Mouse (Mus musculus) cerebellum, adult 2 months (tissue): ENCODE results near the gene Lig1. TPM values are rescaled to one million over a fixed set of nuclear protein-coding genes. Genes with fewer than 3 reads are reported as not detected.
"Not testable (repeated sequence)": the region's sequence is repeated elsewhere in the genome, so short reads cannot be mapped to it uniquely, and the experiment has no call there.

Source experiments
- DNase-seq, 2 experiments: peaks; one replicate each; pipeline ENCODE4 v3.0.0; 2021
- H3K27ac ChIP-seq: fragments of 200-500 bp; 2 replicates; pipeline ENCODE4 v1.5.1; 2012; ENCODE audit warnings: low read length, control low read depth, inconsistent platforms; ENCODE audit not compliant: insufficient read depth
- H3K27me3 ChIP-seq: fragments of 200-500 bp; 2 replicates; pipeline ENCODE4 v1.6.1; 2012; ENCODE audit warnings: inconsistent platforms, mild to moderate bottlenecking, low read length, moderate library complexity; ENCODE audit not compliant: control insufficient read depth, insufficient read depth
- H3K4me1 ChIP-seq: fragments of 200-500 bp; 2 replicates; pipeline ENCODE4 v1.6.1; 2011; ENCODE audit warnings: low read length; ENCODE audit not compliant: control insufficient read depth, insufficient read depth
- H3K4me3 ChIP-seq: fragments of 200-500 bp; replicated peaks from 2 replicates; pipeline ENCODE3; 2011; ENCODE audit warnings: mild to moderate bottlenecking, low read depth, low read length, control low read depth; ENCODE audit not compliant: insufficient read depth
- CTCF ChIP-seq: fragments of 200-500 bp; IDR thresholded peaks from 2 replicates; pipeline ENCODE4 v1.5.1; 2011; ENCODE audit warnings: low read depth, mild to moderate bottlenecking, control low read depth, low read length, moderate library complexity, borderline replicate concordance; ENCODE audit not compliant: insufficient read depth
- POLR2A ChIP-seq: fragments of 200-500 bp; IDR thresholded peaks from 2 replicates; pipeline ENCODE4 v1.6.1; 2011; ENCODE audit warnings: low read length, control low read depth, borderline replicate concordance; ENCODE audit not compliant: insufficient read depth
- WGBS: fragments of 180-500 bp; shearing (Covaris S2); methylation state at CpG from one replicate; pipeline ENCODE4 v1.1.7; 2018; 5-methylcytosine and 5-hydroxymethylcytosine counted together
- polyA plus RNA-seq: library from polyadenylated mRNA; depleted of rRNA; stranded (reverse); fragments of >200 nt; gene quantifications from 2 replicates; pipeline ENCODE4 v1.2.3, GENCODE M21; 2012

Gene Lig1
- polyA plus RNA-seq, 1 experiment, result 12.6 TPM

DNA sequence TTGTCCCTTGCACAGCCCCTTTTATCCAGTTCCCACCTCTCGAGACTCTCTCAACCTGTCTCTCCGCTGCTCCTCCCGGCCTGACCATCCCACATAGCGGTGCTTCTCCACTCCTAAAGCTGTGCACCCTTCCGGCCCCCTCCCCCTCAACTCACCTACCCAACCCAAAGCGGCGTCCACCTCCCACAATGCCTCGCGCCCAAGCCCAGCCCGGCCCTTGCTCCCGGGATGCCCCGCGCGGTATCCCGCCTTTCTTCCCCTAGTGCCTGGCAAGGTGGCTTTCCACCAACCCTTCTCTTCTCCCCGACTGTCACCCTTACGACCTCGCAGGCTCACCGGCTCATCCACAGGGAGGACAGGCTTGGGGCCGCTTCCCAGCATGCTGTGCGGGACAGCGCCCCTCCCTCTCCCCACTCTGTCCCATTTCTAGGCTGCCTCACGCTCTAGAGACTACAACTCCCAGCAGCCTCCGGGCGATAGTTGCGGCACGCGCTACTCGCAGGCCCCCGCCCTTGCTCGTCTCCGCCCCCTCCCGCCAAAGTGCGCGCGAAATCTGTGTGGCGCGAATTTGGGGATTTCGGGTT, 1.3 kb downstream of the Lig1 start, which contains the start of gene Zswim9:
Zswim9 (minus strand) TSS at position 414 of the 584 bp plus-strand sequence.
- Histone ChIP-seq H3K4me1 (no peaks in the 10 kb centered on the region), H3K27ac (peak within 1 kb of the TSS; percentile 89), H3K4me3 (peak within 1 kb of the TSS; percentile 94), H3K27me3 (no peaks in the 10 kb centered on the region)
- TF ChIP-seq POLR2A (peak; percentile 30; the same call in 1 of the 2 replicates), CTCF (no peak)
- WGBS, result under 1% methylated on average over 39 of the region's 39 CpGs
- peak; percentile 93 to 95 for DNase-seq

DNA sequence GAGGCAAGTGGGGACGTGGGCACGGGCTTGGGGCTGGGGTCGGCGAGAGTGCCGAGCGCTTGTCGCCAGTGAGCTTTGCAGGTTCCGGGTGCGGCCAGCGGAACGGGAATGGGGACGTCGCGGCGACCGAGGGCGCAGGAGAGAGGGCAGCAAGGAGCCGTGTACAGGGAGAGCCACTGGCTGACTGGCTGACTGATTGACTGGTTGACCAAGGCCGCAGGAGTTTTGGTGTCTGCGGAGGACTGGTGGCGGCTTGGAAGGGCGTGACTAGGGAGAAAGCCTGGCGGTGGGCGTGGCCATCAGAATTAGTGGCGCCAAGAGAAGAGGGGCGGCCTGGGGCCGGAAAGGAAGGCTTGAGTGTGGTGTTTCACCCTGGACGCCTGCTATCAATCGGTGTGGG, 1.9 kb downstream of the Lig1 start:
- 0% methylated on average over 17 of the region's 29 CpGs for WGBS
- not testable (repeated sequence) for H3K4me1 ChIP-seq, H3K27me3 ChIP-seq, H3K27ac ChIP-seq
- peak overlapping the region; percentile 94 for H3K4me3 ChIP-seq
- DNase-seq, result peak; percentile 14 to 25

DNA sequence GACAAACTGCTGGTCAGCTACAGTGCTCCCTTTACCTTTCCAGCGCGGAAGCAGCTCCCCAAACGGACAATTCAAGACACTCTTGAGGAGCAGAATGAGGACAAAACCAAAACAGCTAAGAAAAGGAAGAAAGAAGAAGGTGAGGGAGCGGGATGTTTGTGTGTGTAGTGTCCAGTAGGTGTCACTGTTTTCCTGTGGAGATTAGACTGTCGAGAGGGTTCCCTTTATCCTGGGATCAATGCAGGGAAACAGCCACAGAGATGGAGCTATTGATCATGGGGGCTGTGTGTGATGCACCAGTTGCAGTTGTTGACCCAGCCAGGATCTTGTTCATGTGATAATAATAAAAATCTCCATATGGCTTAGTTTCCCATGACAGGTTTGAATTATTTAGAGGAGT, 11.5 kb downstream of the Lig1 start:
- TF ChIP-seq CTCF (peak; percentile 35; the same call in 1 of the 2 replicates), POLR2A (no peak)

DNA sequence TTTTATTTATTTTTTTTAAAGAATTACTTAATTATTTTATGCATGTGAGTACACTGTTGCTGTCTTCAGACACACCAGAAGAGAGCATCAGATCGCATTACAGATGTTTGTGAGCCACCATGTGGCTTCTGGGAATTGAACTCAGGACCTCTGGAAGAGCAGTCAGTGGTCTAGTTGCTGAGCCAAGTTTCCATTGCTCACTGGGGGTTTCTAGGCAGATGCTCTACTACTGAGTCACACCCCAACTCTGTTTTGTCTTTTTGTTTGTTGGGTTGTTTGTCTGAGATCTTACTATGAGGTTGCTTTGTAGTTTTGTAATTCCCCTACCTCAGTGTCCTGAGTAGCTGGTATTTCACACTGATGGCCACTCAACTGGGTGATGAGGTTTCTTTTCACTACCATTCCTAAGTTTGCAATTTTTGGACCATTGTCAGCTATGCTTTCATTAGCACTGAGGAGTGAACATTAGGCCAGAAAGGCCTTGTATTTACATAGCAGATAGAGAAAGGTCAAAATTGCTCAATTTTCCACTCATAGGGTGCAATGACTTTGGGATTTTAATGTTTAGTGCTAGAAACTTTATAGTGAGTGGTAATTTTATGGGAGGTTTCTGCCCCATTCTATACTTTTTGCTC, 13.1 kb downstream of the Lig1 start:
- Histone ChIP-seq H3K27me3 (no peaks in the 10 kb centered on the region), H3K4me1 (no peaks in the 10 kb centered on the region), H3K27ac (no peak overlapping the region), H3K4me3 (no peak overlapping the region)
- no peak for DNase-seq
- 92% methylated on average over 1 of the region's 1 CpGs for WGBS
- no peak for TF ChIP-seq POLR2A
- TF ChIP-seq CTCF, result no peak

More for the DNA sequence above, 11.5 kb downstream of the Lig1 start:
- Histone ChIP-seq H3K4me3 (no peak overlapping the region), H3K27ac (no peak overlapping the region), H3K4me1 (no peaks in the 10 kb centered on the region), H3K27me3 (no peaks in the 10 kb centered on the region)
- no peak for DNase-seq
- 46% methylated on average over 5 of the region's 5 CpGs for WGBS

DNA sequence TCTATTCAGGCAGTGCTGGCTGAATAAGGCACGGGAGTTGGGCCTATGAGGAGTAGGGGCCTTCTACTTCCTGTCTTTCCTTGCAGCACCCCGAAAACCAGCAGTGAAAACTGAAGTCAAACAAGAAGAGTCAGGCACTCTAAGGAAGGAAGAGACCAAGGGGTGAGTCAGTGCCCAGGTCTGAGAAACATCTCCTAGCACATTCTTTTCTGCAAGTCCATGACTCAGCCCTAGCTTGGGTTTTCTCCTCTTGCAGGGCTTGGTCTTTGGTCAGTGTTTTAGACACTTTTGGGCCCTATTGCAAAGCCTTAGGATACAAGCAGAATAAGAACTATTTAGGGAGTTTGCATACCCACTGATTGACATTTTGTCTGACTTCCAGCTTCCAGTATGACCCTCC, 14.3 kb downstream of the Lig1 start:
- no peak for TF ChIP-seq POLR2A
- 81% methylated on average over 2 of the region's 2 CpGs for WGBS
- no peaks in the 10 kb centered on the region for H3K4me1 ChIP-seq
- no peak overlapping the region for H3K4me3 ChIP-seq
- H3K27ac ChIP-seq, result no peak overlapping the region
- no peak for DNase-seq
- H3K27me3 ChIP-seq, result no peaks in the 10 kb centered on the region

DNA sequence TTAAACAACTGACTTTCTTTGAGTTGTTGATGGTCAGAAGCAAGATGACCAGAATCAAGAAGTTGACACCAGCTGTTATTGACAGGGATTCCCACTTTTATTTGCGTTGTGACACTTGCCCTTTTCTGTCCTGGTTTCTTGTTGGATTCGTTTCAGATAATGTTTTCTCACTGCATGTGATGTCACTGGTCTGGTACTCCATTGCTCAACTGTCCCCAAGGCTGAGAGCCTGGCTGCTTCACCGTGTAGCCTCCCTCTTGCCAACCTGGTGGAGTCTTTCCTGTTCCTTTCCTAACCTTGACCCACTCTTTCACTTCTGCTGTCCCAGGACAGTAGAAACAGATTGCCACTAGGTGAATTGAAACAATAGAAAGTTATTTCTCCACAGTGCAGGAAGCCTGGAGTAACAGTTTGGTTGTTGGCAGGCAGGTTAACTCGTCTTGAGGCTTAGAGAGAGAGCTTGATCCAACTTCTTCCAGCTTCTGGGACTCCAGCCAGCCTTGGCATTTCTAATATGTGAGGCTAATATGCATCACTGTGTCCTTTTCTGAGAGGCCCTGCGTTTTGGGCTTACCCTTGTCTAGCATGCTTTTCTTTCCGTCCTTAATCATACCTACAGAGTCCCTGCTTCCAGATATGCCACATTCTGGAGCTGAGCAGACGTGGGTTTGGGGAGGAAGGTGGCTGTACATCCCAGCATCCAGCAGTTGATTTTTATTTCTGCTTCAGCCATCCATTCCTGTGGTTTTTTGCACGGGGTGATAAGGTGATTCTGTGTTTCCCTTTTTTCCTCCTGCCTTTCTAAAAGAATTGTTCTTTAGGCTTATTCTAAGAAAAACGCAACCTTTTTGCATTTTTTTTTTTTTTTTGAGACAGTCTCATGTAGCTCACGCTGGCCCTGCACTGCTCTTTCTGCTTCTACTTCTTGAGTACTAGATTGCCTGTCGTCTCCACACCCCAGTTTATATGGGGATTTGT, 17.1 kb downstream of the Lig1 start:
- Histone ChIP-seq H3K4me3 (no peak overlapping the region), H3K4me1 (no peaks in the 10 kb centered on the region), H3K27me3 (no peaks in the 10 kb centered on the region), H3K27ac (no peak overlapping the region)
- WGBS, result 71% methylated on average over 11 of the region's 11 CpGs
- TF ChIP-seq CTCF (no peak), POLR2A (no peak)
- no peak for DNase-seq

DNA sequence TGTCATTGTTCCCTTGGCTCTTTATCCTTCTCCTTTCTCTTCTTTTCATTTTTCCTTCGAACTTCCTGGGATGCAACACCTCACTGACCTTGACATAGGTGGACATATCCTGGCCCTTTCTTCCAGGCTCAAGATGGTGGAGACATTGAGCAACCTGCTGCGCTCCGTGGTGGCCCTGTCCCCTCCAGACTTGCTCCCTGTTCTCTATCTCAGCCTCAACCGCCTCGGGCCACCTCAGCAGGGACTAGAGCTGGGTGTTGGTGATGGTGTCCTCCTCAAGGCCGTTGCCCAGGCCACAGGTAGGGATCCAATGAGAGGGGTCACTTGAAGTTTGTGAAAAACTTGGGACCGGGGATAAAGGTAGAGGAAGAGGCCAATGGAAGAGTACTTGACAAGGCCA, 18.2 kb downstream of the Lig1 start:
- DNase-seq, result no peak
- H3K4me3 ChIP-seq, result no peak overlapping the region
- no peaks in the 10 kb centered on the region for H3K27me3 ChIP-seq
- 92% methylated on average over 7 of the region's 7 CpGs for WGBS
- H3K27ac ChIP-seq, result no peak overlapping the region
- H3K4me1 ChIP-seq, result no peaks in the 10 kb centered on the region
- no peak for TF ChIP-seq CTCF
- no peak for TF ChIP-seq POLR2A
